In genomic region chr2:25913247-25913646, GRCm38 (mm10) we compare ENCODE assay signal across 8 mouse cellular contexts. TPM values are rescaled to one million over a fixed set of nuclear protein-coding genes. Genes with fewer than 3 reads are reported as not detected.
DNase-seq lines count a peak whose midpoint lies in the region; ATAC-seq and TF ChIP-seq lines count a peak whose summit lies in the region.
"Had no signal": no experiment of that assay in that cellular context is flagged by ENCODE, and none has a peak within 500 bp of the region (broad histone marks: within the 10 kb centered on the region; RNA-seq: fewer than 3 reads in every experiment).

No protein-coding gene starts in this region.

- 62% methylated on average over 2 of the region's 2 CpGs for WGBS in forebrain, embryonic 11.5 days

- H3K27ac ChIP-seq in left cerebral cortex, adult 2 months = no peak overlapping the region
- no peak overlapping the region for H3K27ac ChIP-seq in forebrain, embryonic 11.5 days (ENCODE audit: low read depth, low read length)

- no peaks in the 10 kb centered on the region for H3K4me1 ChIP-seq in forebrain, embryonic 11.5 days (replicated peaks; ENCODE audit: control insufficient read depth, insufficient read depth, low read length)

- no peaks in the 10 kb centered on the region for H3K9me3 ChIP-seq in forebrain, embryonic 11.5 days (ENCODE audit: control insufficient read depth, low read length)

- DNase-seq in left cerebral cortex, adult 2 months (ENCODE audit: extremely low spot score in 1 of 2, low spot score in 2 of 2) = peak; percentile 45 to 47
- DNase-seq in left cerebral cortex, adult 11 months (ENCODE audit: low spot score) = no peak
- DNase-seq in NIH3T3 (ENCODE audit: low read depth) = peak; percentile 30
- DNase-seq in right cerebral cortex, adult 2 months (ENCODE audit: low spot score in 2 of 2) = peak; percentile 49 to 54
- no peak for DNase-seq in embryo, embryonic 11 days
- DNase-seq in forebrain, embryonic 11.5 days (ENCODE audit: low spot score) = no peak

- H3K4me3 ChIP-seq in left cerebral cortex, adult 2 months = no peak overlapping the region
- H3K4me3 ChIP-seq in forebrain, embryonic 11.5 days (ENCODE audit: low read depth, low read length) = no peak overlapping the region
- H3K4me3 ChIP-seq: myocyte had no signal

- H3K27me3 ChIP-seq in forebrain, embryonic 11.5 days (ENCODE audit: control insufficient read depth, insufficient read depth, low read length) = no peaks in the 10 kb centered on the region

- no peak overlapping the region for H3K4me2 ChIP-seq in forebrain, embryonic 11.5 days (ENCODE audit: low read depth, low read length, severe bottlenecking)

- peak; percentile 42 for ATAC-seq in frontal cortex, adult (ENCODE audit: low TSS enrichment)
- no peak for ATAC-seq in forebrain, embryonic 11.5 days (replicated peaks; ENCODE audit: low FRiP score)

- no peaks in the 10 kb centered on the region for H3K36me3 ChIP-seq in forebrain, embryonic 11.5 days (ENCODE audit: control insufficient read depth, insufficient read depth, low read length)

- peak; percentile 60 for TF ChIP-seq CTCF in left cerebral cortex, adult 2 months (IDR thresholded peaks at IDR 0.05)

- H3K9ac ChIP-seq in forebrain, embryonic 11.5 days (ENCODE audit: low read length) = no peak overlapping the region

- intact Hi-C loops in left cerebral cortex, adult 2 months (cut with DNase I) = loop anchor here (1.0 kb wide), 3 partner anchors 48 to 77 kb away; no protein-coding TSS in a partner anchor

RNA-seq across cellular contexts. Expression of gene Kcnt1, which starts 49.7 kb away (rescaled TPM):
- total RNA-seq in left cerebral cortex, adult 2 months (2021) = 100 to 1,000 TPM; 127 to 142 TPM
- 0.53 and 1.0 TPM in 2 replicates for polyA plus RNA-seq in forebrain, embryonic 11.5 days (2014; fragmentation: Nextera tagmentation; extraction: Ambion mirVana)
- polyA plus RNA-seq: myocyte had no signal

Comparison
In these comparisons a context has a peak if more than half of its experiments do, and no peak if none do; other contexts are left out.
1. DNase-seq: peak in left cerebral cortex, adult 2 months (2 of 2), NIH3T3 (single experiment) and right cerebral cortex, adult 2 months (2 of 2); none in left cerebral cortex, adult 11 months (single experiment), embryo, embryonic 11 days (single experiment) and forebrain, embryonic 11.5 days (single experiment).